Mouse (Mus musculus): ENCODE measurements around the gene Dscam. TPM values are rescaled to one million over a fixed set of nuclear protein-coding genes. Genes with fewer than 3 reads are reported as not detected.

The Dscam gene
- polyA plus RNA-seq, 1 experiment from 2014 or later = 0.81 TPM

GRCm38 (mm10) chr16:97100091-97100490 is 70.5 kb downstream of the Dscam start:
- Histone ChIP-seq H3K36me3 (replicated peaks; ENCODE audit: control insufficient read depth, insufficient read depth, low read depth, low read length) (no peaks in the 10 kb centered on the region), H3K4me2 (ENCODE audit: low read depth, low read length) (no peak overlapping the region), H3K4me1 (ENCODE audit: control insufficient read depth, insufficient read depth, low read length) (no peaks in the 10 kb centered on the region), H3K9me3 (replicated peaks; ENCODE audit: control insufficient read depth, low read length) (no peaks in the 10 kb centered on the region), H3K4me3 (ENCODE audit: low read depth, low read length) (no peak overlapping the region), H3K27ac (replicated peaks; ENCODE audit: low read depth, low read length) (no peak overlapping the region), H3K9ac (replicated peaks; ENCODE audit: low read length) (no peak overlapping the region), H3K27me3 (ENCODE audit: control insufficient read depth, insufficient read depth, low read length) (no peaks in the 10 kb centered on the region)
- 66% methylated on average over 2 of the region's 2 CpGs for WGBS
- no peak for DNase-seq (ENCODE audit: low spot score)
- no peak for ATAC-seq (replicated peaks; ENCODE audit: insufficient number of reproducible peaks, low FRiP score, low TSS enrichment, low read depth)

DNA sequence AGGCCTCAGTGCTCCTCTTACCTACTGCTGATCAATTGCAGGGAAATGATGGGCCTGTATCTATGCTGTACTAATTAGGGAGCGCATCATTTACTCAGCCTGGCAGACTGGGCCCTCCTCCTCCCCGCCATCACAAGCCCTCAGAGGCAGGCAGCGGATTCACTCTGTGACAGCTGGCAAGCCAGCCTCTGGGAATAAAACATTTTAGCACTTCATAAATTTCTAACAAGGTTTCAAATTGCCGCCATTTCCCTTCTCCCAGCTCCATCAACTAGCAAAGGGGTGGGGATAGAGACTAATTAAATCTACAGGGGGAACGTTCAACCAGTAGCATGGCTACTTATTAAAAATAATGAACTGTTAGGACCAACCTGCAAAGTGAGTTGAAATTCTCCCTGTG is 72.0 kb downstream of the Dscam start:
- ATAC-seq (replicated peaks; ENCODE audit: insufficient number of reproducible peaks, low FRiP score, low TSS enrichment, low read depth) (peak; percentile 80), DNase-seq (ENCODE audit: low spot score) (no peak)
- Histone ChIP-seq H3K27ac (replicated peaks; ENCODE audit: low read depth, low read length) (no peak overlapping the region), H3K4me1 (ENCODE audit: control insufficient read depth, insufficient read depth, low read length) (no peaks in the 10 kb centered on the region), H3K27me3 (ENCODE audit: control insufficient read depth, insufficient read depth, low read length) (no peaks in the 10 kb centered on the region), H3K36me3 (replicated peaks; ENCODE audit: control insufficient read depth, insufficient read depth, low read depth, low read length) (no peaks in the 10 kb centered on the region), H3K4me3 (ENCODE audit: low read depth, low read length) (no peak overlapping the region), H3K4me2 (ENCODE audit: low read depth, low read length) (no peak overlapping the region), H3K9ac (replicated peaks; ENCODE audit: low read length) (no peak overlapping the region), H3K9me3 (replicated peaks; ENCODE audit: control insufficient read depth, low read length) (no peaks in the 10 kb centered on the region)
- WGBS = 75% methylated on average over 5 of the region's 5 CpGs

- no peaks in the 10 kb centered on the region for H3K4me1 ChIP-seq (ENCODE audit: control insufficient read depth, insufficient read depth, low read length)
- no peaks in the 10 kb centered on the region for H3K36me3 ChIP-seq (replicated peaks; ENCODE audit: control insufficient read depth, insufficient read depth, low read depth, low read length)
- WGBS = 91% methylated on average over 2 of the region's 2 CpGs
- H3K27me3 ChIP-seq (ENCODE audit: control insufficient read depth, insufficient read depth, low read length) = no peaks in the 10 kb centered on the region
- DNase-seq (ENCODE audit: low spot score) (no peak), ATAC-seq (replicated peaks; ENCODE audit: insufficient number of reproducible peaks, low FRiP score, low TSS enrichment, low read depth) (no peak)
- no peak overlapping the region for H3K27ac ChIP-seq (replicated peaks; ENCODE audit: low read depth, low read length)
- H3K9ac ChIP-seq (replicated peaks; ENCODE audit: low read length) = no peak overlapping the region
- H3K9me3 ChIP-seq (replicated peaks; ENCODE audit: control insufficient read depth, low read length) = no peaks in the 10 kb centered on the region
- H3K4me3 ChIP-seq (ENCODE audit: low read depth, low read length) = no peak overlapping the region
- no peak overlapping the region for H3K4me2 ChIP-seq (ENCODE audit: low read depth, low read length)
These were observed 73.8 kb downstream of the Dscam start for GRCm38 (mm10) chr16:97096709-97097108.

DNA sequence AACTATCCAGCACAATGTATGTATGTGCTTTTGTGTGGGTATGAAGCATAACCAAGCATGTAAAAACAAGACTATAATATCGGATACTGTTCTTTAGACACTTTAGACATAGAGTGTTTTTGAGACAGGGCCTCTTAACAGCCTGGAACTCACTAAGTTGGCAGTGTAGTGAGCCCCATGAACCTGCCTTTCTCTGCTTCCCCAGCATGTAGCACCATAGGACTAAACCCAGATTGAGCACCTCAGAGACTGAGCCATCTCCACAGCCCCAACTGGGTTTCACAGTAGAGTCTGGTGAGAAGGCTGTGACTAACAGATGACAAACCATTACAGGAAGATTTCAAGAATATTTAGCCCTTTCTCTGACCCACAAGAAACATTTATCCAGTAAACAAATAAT is 75.1 kb downstream of the Dscam start:
- no peak overlapping the region for H3K9ac ChIP-seq (replicated peaks; ENCODE audit: low read length)
- no peaks in the 10 kb centered on the region for H3K27me3 ChIP-seq (ENCODE audit: control insufficient read depth, insufficient read depth, low read length)
- H3K36me3 ChIP-seq (replicated peaks; ENCODE audit: control insufficient read depth, insufficient read depth, low read depth, low read length) = no peaks in the 10 kb centered on the region
- H3K9me3 ChIP-seq (replicated peaks; ENCODE audit: control insufficient read depth, low read length) = no peaks in the 10 kb centered on the region
- H3K4me3 ChIP-seq (ENCODE audit: low read depth, low read length) = no peak overlapping the region
- H3K4me2 ChIP-seq (ENCODE audit: low read depth, low read length) = no peak overlapping the region
- DNase-seq (ENCODE audit: low spot score) (no peak), ATAC-seq (replicated peaks; ENCODE audit: insufficient number of reproducible peaks, low FRiP score, low TSS enrichment, low read depth) (no peak)
- WGBS = 97% methylated on average over 1 of the region's 1 CpGs
- H3K4me1 ChIP-seq (ENCODE audit: control insufficient read depth, insufficient read depth, low read length) = no peaks in the 10 kb centered on the region
- no peak overlapping the region for H3K27ac ChIP-seq (replicated peaks; ENCODE audit: low read depth, low read length)

- Histone ChIP-seq H3K9ac (replicated peaks; ENCODE audit: low read length) (no peak overlapping the region), H3K4me1 (ENCODE audit: control insufficient read depth, insufficient read depth, low read length) (no peaks in the 10 kb centered on the region), H3K9me3 (replicated peaks; ENCODE audit: control insufficient read depth, low read length) (no peaks in the 10 kb centered on the region), H3K27me3 (ENCODE audit: control insufficient read depth, insufficient read depth, low read length) (no peaks in the 10 kb centered on the region), H3K4me2 (ENCODE audit: low read depth, low read length) (no peak overlapping the region), H3K27ac (replicated peaks; ENCODE audit: low read depth, low read length) (no peak overlapping the region), H3K4me3 (ENCODE audit: low read depth, low read length) (no peak overlapping the region), H3K36me3 (replicated peaks; ENCODE audit: control insufficient read depth, insufficient read depth, low read depth, low read length) (no peaks in the 10 kb centered on the region)
- 50% methylated on average over 3 of the region's 3 CpGs for WGBS
- ATAC-seq (replicated peaks; ENCODE audit: insufficient number of reproducible peaks, low FRiP score, low TSS enrichment, low read depth) (no peak), DNase-seq (ENCODE audit: low spot score) (peak; percentile 36)
These were observed 81.2 kb downstream of the Dscam start for GRCm38 (mm10) chr16:97089339-97089738.

GRCm38 (mm10) chr16:97083694-97084093 is 86.9 kb downstream of the Dscam start:
- no peak overlapping the region for H3K9ac ChIP-seq (replicated peaks; ENCODE audit: low read length)
- H3K27ac ChIP-seq (replicated peaks; ENCODE audit: low read depth, low read length) = no peak overlapping the region
- ATAC-seq (replicated peaks; ENCODE audit: insufficient number of reproducible peaks, low FRiP score, low TSS enrichment, low read depth) (no peak), DNase-seq (ENCODE audit: low spot score) (no peak)
- H3K27me3 ChIP-seq (ENCODE audit: control insufficient read depth, insufficient read depth, low read length) = no peaks in the 10 kb centered on the region
- no peak overlapping the region for H3K4me2 ChIP-seq (ENCODE audit: low read depth, low read length)
- H3K4me1 ChIP-seq (ENCODE audit: control insufficient read depth, insufficient read depth, low read length) = no peaks in the 10 kb centered on the region
- no peaks in the 10 kb centered on the region for H3K36me3 ChIP-seq (replicated peaks; ENCODE audit: control insufficient read depth, insufficient read depth, low read depth, low read length)
- H3K4me3 ChIP-seq (ENCODE audit: low read depth, low read length) = no peak overlapping the region
- no peaks in the 10 kb centered on the region for H3K9me3 ChIP-seq (replicated peaks; ENCODE audit: control insufficient read depth, low read length)
- whole genome bisulfite sequencing = 87% methylated on average over 2 of the region's 2 CpGs

DNA sequence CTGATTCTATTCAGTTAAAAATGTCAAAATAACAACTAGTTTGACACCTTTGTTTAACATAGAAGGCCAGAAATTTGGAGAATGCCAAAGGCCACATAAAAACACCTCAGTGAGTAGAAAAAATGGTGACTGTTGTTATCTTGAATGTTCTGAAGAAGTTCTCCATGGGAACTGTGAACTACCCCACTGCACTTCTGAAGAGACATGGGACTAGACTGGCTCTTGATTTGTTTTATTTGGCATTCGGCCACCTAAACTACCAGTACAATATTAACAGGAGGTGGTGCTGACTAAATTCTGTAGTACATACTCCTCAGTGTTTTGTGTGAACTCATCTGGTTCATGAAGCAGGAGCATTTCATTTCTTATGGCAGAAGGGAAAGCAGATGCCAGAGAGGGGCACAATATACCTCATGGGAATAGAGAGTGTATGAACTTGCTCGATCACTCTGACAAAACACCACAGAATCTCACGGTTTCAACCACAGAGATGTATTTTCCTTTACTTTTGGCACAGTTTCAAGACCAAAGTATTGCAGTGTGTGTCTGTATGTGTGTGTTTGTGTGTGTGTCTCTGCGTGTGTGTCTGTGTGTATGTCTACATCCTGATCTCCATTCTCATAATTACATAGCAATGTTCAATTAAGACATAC is 94.5 kb downstream of the Dscam start:
- Histone ChIP-seq H3K27me3 (ENCODE audit: control insufficient read depth, insufficient read depth, low read length) (no peaks in the 10 kb centered on the region), H3K4me3 (ENCODE audit: low read depth, low read length) (no peak overlapping the region), H3K4me1 (ENCODE audit: control insufficient read depth, insufficient read depth, low read length) (no peaks in the 10 kb centered on the region), H3K9ac (replicated peaks; ENCODE audit: low read length) (no peak overlapping the region), H3K36me3 (replicated peaks; ENCODE audit: control insufficient read depth, insufficient read depth, low read depth, low read length) (no peaks in the 10 kb centered on the region), H3K9me3 (replicated peaks; ENCODE audit: control insufficient read depth, low read length) (no peaks in the 10 kb centered on the region), H3K27ac (replicated peaks; ENCODE audit: low read depth, low read length) (no peak overlapping the region), H3K4me2 (ENCODE audit: low read depth, low read length) (no peak overlapping the region)
- no peak for DNase-seq (ENCODE audit: low spot score)
- 84% methylated on average over 4 of the region's 4 CpGs for WGBS
- ATAC-seq (replicated peaks; ENCODE audit: insufficient number of reproducible peaks, low FRiP score, low TSS enrichment, low read depth) = no peak

DNA sequence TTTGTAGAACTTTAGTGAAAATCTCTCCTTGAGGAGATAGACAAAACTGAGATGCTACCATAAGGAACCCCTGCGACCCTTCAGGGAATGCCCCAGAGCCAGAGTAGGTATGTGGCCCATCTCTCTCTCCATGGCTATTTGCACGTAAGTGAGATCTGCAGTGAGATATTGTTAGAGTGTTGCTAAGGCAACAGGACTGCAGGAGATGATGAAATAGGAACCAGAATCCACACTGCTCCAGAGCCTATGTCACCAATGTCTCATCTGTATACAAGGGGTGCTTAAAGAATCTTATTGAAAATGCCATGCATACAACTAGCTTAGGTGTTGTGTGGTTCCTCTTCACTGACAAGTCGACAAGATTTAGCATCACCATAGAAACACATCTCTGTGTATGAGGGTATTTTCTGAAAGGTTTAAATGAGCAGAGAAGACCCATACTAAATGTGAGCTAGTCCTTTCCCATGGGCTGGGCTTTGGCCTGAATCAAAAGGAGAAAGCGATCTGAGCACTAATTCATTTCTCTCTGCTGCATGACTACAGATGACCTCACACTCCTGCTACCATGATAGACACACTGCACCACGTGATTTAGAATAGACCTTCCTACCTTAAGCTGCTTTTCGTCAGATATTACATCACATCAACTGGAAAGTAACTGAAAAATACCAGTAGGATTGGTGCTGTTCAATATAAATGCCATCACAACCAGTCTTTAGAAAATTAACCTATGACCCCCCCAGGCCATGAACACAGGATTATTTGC is 95.2 kb downstream of the Dscam start:
- Histone ChIP-seq H3K4me2 (ENCODE audit: low read depth, low read length) (no peak overlapping the region), H3K27me3 (ENCODE audit: control insufficient read depth, insufficient read depth, low read length) (no peaks in the 10 kb centered on the region), H3K4me3 (ENCODE audit: low read depth, low read length) (no peak overlapping the region), H3K9ac (replicated peaks; ENCODE audit: low read length) (no peak overlapping the region), H3K27ac (replicated peaks; ENCODE audit: low read depth, low read length) (no peak overlapping the region), H3K4me1 (ENCODE audit: control insufficient read depth, insufficient read depth, low read length) (no peaks in the 10 kb centered on the region), H3K36me3 (replicated peaks; ENCODE audit: control insufficient read depth, insufficient read depth, low read depth, low read length) (no peaks in the 10 kb centered on the region), H3K9me3 (replicated peaks; ENCODE audit: control insufficient read depth, low read length) (no peaks in the 10 kb centered on the region)
- 74% methylated on average over 6 of the region's 6 CpGs for WGBS
- no peak for DNase-seq (ENCODE audit: low spot score)
- ATAC-seq (replicated peaks; ENCODE audit: insufficient number of reproducible peaks, low FRiP score, low TSS enrichment, low read depth) = no peak
